Comparison of ENCODE assay signal across 10 mouse cellular contexts in the genomic region with DNA sequence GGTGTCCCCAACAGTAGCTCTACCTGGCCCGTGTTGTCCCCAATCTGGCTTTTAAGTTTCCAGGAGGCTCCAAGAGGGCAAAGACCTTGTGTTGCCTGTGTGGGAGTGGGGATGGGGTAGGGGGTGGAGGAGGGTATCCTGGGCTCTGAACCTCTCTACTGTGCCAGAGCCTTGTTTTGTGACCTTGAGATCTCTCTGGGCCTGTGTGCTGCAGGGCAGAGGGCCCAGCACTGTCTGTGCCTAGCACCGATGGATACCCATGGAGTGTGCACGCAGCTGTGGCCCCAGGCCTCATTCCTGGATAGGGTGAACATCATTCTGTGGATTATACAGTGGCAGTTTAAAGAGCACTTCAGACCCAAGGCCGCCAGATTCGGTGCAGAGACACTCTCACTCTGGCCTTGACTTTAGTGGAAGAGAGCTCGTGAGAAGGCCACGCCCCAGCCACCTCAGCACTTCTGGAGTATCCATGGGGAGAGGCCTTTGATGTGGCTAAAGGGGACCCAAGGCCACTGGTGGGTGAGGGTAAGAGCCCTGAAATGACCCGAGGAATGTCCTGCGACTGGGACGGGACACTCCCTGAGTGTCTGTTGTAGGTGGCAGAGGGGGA. TPM values are rescaled to one million over a fixed set of nuclear protein-coding genes. Genes with fewer than 3 reads are reported as not detected.
DNase-seq lines count a peak whose midpoint lies in the region; ATAC-seq lines count a peak whose summit lies in the region.
"Had no signal": no experiment of that assay in that cellular context is flagged by ENCODE, and none has a peak within 500 bp of the region (broad histone marks: within the 10 kb centered on the region; RNA-seq: fewer than 3 reads in every experiment).

No protein-coding gene starts in this region.

- H3K4me2 ChIP-seq in lung, embryonic 15.5 days = peak overlapping the region; percentile 91
- peak overlapping the region; percentile 81 for H3K4me2 ChIP-seq in intestine, embryonic 16.5 days (ENCODE audit: low read depth, low read length)
- H3K4me2 ChIP-seq in liver, embryonic 15.5 days = peak overlapping the region; percentile 88

- no peak for ATAC-seq in lung, embryonic 15.5 days (ENCODE audit: borderline replicate concordance, extremely low read depth, low FRiP score, low TSS enrichment)
- 0 out of 2 replicates have a peak, but pooled peaks have one; percentile 4 for ATAC-seq in intestine, embryonic 16.5 days
- no peak for ATAC-seq in liver, embryonic 15.5 days (ENCODE audit: insufficient read depth)

- no peak overlapping the region for H3K9ac ChIP-seq in lung, embryonic 15.5 days
- H3K9ac ChIP-seq in intestine, embryonic 16.5 days (ENCODE audit: low read depth, low read length) = 0 out of 2 replicates have a peak overlapping the region, but pooled peaks have one; percentile 95
- no peak overlapping the region for H3K9ac ChIP-seq in liver, embryonic 15.5 days

- H3K27me3 ChIP-seq in lung, embryonic 15.5 days = no peaks in the 10 kb centered on the region
- no peaks in the 10 kb centered on the region for H3K27me3 ChIP-seq in intestine, embryonic 16.5 days (replicated peaks; ENCODE audit: control insufficient read depth, insufficient read depth, low read length)
- no peaks in the 10 kb centered on the region for H3K27me3 ChIP-seq in liver, embryonic 15.5 days

- no peak overlapping the region; the same call in 1 of the 2 replicates for H3K4me3 ChIP-seq in lung, embryonic 15.5 days
- H3K4me3 ChIP-seq in intestine, embryonic 16.5 days (ENCODE audit: low read length) = peak overlapping the region; percentile 71
- H3K4me3 ChIP-seq in liver, embryonic 15.5 days (replicated peaks) = peak overlapping the region; percentile 78

- peaks cover 25% of the 10 kb centered on the region for H3K4me1 ChIP-seq in lung, embryonic 15.5 days
- peaks cover 17% of the 10 kb centered on the region for H3K4me1 ChIP-seq in intestine, embryonic 16.5 days (ENCODE audit: control insufficient read depth, insufficient read depth, low read length)
- peaks cover 60% of the 10 kb centered on the region for H3K4me1 ChIP-seq in liver, embryonic 15.5 days (replicated peaks)

- H3K36me3 ChIP-seq in lung, embryonic 15.5 days = peaks cover 4% of the 10 kb centered on the region; the same call in 1 of the 2 replicates
- 0 out of 2 replicates have a peak, but pooled peaks cover 3% of the 10 kb centered on the region for H3K36me3 ChIP-seq in intestine, embryonic 16.5 days (ENCODE audit: control insufficient read depth, insufficient read depth, low read length)
- H3K36me3 ChIP-seq in liver, embryonic 15.5 days (replicated peaks) = peaks cover 49% of the 10 kb centered on the region

- no peaks in the 10 kb centered on the region for H3K9me3 ChIP-seq in lung, embryonic 15.5 days
- H3K9me3 ChIP-seq in intestine, embryonic 16.5 days (ENCODE audit: control insufficient read depth, low read length) = no peaks in the 10 kb centered on the region
- no peaks in the 10 kb centered on the region for H3K9me3 ChIP-seq in liver, embryonic 15.5 days (replicated peaks)

- DNase-seq in lung, postnatal 36 days = no peak
- peak; percentile 76 for DNase-seq in adrenal gland, adult 8-10 months
- DNase-seq in cerebellum, postnatal 25 days = no peak
- DNase-seq in cerebellum, adult 8-10 months = no peak
- DNase-seq: cerebellum, adult 2 months; gastrocnemius, postnatal 36 days; right cerebral cortex, postnatal 4 days had no signal

- WGBS in lung, embryonic 15.5 days = 55% methylated on average over 10 of the region's 10 CpGs
- 71% methylated on average over 10 of the region's 10 CpGs for whole genome bisulfite sequencing in intestine, embryonic 16.5 days
- 65% methylated on average over 10 of the region's 10 CpGs for WGBS in liver, embryonic 15.5 days (ENCODE audit: insufficient replicate concordance)

- no peak overlapping the region for H3K27ac ChIP-seq in lung, embryonic 15.5 days
- peak overlapping the region; percentile 49; the same call in 1 of the 2 replicates for H3K27ac ChIP-seq in intestine, embryonic 16.5 days (ENCODE audit: low read length)
- H3K27ac ChIP-seq in liver, embryonic 15.5 days (replicated peaks) = no peak overlapping the region; the same call in 1 of the 2 replicates

RNA-seq across cellular contexts. Expression of gene Grhpr, which starts 2.0 kb away (rescaled TPM):
- polyA plus RNA-seq in lung, embryonic 15.5 days (2015; fragmentation: Nextera tagmentation; extraction: Ambion mirVana) = 56.9 and 60.1 TPM in 2 replicates
- 100 to 1,000 TPM; 223 to 249 (median 233) TPM for total RNA-seq in adrenal gland, adult 8-10 months (2022)
- 142 and 153 TPM in 2 replicates for polyA plus RNA-seq in intestine, embryonic 16.5 days (2015; fragmentation: Nextera tagmentation; extraction: Ambion mirVana)
- 125 and 146 TPM in 2 replicates for polyA plus RNA-seq in liver, embryonic 15.5 days (2015; fragmentation: Nextera tagmentation; extraction: Ambion mirVana)

RNA-seq across cellular contexts. Expression of gene Zbtb5, which starts 29.0 kb away (rescaled TPM):
- 19.4 TPM in 2 replicates for polyA plus RNA-seq in lung, embryonic 15.5 days (2015; fragmentation: Nextera tagmentation; extraction: Ambion mirVana)
- 10 to 100 TPM; 11.4 to 14.5 (median 13.5) TPM for total RNA-seq in adrenal gland, adult 8-10 months (2022)
- 12.8 and 13.8 TPM in 2 replicates for polyA plus RNA-seq in intestine, embryonic 16.5 days (2015; fragmentation: Nextera tagmentation; extraction: Ambion mirVana)
- polyA plus RNA-seq in liver, embryonic 15.5 days (2015; fragmentation: Nextera tagmentation; extraction: Ambion mirVana) = 5.8 and 5.9 TPM in 2 replicates

RNA-seq across cellular contexts. Expression of gene Polr1e, which starts 35.1 kb away (rescaled TPM):
- 36.1 and 42.7 TPM in 2 replicates for polyA plus RNA-seq in lung, embryonic 15.5 days (2015; fragmentation: Nextera tagmentation; extraction: Ambion mirVana)
- 10 to 100 TPM; 13.7 to 24.5 (median 17.6) TPM for total RNA-seq in adrenal gland, adult 8-10 months (2022)
- 31.1 and 34.1 TPM in 2 replicates for polyA plus RNA-seq in intestine, embryonic 16.5 days (2015; fragmentation: Nextera tagmentation; extraction: Ambion mirVana)
- polyA plus RNA-seq in liver, embryonic 15.5 days (2015; fragmentation: Nextera tagmentation; extraction: Ambion mirVana) = 14.7 and 15.6 TPM in 2 replicates
